Mouse (Mus musculus) central nervous system, embryonic 11.5 days (tissue): ENCODE data around the gene Stab1. TPM values are rescaled to one million over a fixed set of nuclear protein-coding genes. Genes with fewer than 3 reads are reported as not detected.

Source experiments
- polyA plus RNA-seq: library from polyadenylated mRNA; depleted of rRNA; stranded (reverse); fragments of >200 nt; gene quantifications from 2 replicates; pipeline ENCODE4 v1.2.3, GENCODE M21; 2012; rRNA removed

Stab1 gene
- polyA plus RNA-seq = 30.1 and 34.2 TPM in 2 replicates

DNA sequence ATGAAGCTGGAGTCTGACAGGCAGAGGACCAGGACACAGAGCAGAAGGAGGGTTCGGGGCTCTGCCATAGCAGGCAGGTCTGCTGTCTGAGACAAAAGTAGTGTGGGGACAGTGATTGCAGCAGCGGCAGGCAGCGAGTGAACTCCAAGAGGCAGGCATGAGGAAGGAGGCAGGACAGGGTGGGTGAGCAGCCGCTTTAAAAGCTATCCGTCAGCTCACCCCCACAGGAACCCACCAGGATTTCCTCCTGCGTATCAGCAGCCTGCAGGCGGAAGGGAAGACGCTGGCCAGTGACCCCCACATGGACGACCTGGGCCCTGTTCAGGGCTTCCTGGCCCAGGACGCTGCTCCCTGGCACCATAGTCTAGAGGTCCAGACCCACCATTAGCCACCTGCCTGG, at the start of gene Stab1:
TSS of gene Stab1 (minus strand) at position 217 of the 400 bp plus-strand sequence.

DNA sequence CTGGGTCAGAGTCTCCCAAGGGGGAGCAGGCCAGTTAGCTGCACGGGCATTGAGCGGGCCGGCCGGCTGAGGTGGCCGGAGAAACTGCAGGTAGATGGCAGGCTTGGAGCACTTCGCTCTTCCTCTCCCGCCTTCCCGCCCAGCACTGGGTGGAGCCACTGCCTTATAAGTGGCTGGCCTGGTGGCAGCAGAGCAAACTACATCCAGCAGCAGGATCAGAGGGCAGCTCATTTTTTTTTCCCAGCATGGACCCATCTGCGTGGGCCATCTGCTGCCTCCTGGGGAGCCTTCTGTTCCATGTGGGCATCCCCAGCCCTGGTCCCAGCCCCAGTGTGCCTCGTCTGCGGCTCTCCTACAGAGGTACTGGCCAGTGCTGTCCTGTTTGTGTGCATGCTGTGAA, 49.2 kb upstream of the Stab1 start, which contains the start of gene Sema3g:
TSS of gene Sema3g (plus strand) at position 195 of the 400 bp plus-strand sequence.

DNA sequence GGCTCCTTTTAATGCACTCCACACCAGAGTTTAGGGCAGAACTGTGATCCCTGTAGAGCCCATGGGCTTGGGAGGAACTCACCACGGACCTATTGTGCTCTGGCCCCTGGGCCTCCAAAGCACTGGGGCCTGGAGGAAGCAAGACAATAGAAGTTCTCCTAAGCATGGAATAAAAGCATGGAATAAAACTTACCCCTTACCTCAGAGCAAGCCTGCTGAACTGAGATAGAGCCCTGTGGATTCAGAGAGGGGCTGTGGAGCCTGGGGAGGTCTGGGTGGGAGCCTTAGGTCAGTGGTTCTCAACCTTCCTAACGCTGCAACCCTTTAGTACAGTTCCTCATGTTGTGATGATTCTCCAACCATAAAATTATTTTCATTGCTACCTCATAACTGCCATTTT, 48.4 kb upstream of the Stab1 start, which contains the start of gene Nisch:
TSS of gene Nisch (minus strand) at position 101 of the 400 bp plus-strand sequence.

DNA sequence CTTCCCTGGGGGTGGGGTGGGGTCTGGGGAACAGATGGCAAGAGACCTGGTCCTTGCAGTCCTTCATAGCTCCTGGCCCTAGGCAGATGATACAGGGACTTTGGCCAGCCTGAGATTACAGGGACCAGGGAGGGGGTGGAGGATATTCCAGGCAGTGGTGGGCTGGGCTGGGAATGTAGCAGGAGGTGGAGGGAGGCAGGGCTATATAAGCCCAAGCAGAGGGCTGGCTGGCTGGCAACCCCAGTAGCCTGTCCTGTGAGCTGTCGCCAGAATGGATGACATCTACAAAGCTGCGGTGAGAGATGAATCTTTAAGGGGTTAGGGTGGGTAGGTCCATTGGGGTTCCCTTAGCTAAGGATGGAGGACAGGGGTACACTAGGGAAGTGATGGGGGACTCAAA, 39.6 kb upstream of the Stab1 start, which contains the start of gene Tnnc1:
TSS of gene Tnnc1 (plus strand) at position 229 of the 400 bp plus-strand sequence.

DNA sequence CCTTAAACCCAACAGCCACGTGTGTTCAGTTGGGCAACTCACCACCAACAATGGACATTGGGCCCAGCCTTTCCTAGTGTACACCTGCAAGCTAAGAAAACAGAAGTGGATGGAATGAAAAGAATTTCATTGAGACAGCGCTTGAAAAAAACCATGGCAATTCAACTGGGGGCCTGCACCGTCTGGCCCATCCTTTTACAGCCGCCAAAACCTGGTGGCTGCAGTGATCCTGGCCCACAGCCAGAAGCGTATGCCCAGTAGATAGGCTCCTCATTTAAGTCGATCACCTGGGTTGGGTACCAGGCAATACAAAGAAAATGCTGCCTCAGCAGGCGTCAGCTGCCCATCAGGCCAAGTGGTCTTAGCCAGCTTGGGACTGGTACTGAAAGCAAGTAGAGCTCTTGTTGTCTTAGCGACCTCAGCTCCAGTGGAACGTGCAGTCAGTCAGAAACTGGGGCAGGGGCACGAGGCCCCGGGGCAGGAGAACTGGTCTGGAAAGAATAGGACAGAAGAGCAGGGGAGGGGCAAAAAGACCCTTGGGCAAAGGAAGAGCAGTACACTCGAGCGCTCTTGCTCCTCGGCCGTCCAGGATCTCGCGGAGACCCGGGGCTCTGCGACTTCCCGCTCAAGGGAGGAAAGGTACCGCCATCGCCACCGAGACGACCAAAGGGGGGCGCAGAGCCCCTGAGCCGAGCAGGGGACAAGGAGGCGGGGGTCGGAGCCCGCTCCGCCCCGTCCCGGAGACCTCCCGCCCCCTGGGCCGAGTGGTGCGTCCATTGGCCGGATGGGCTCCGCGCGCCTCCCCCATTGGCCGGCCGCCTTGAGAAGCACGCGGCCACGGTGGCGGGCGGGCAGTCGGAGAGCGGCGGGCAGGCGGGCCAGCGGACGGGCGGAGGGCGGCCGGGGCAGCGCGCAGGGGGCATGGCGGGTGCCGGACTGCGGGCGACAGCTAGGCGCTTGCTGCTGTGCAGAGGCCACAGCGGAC, 37.9 kb downstream of the Stab1 start, which contains the start of gene Nt5dc2:
TSS of gene Nt5dc2 (plus strand) at position 818 of the 985 bp plus-strand sequence.

DNA sequence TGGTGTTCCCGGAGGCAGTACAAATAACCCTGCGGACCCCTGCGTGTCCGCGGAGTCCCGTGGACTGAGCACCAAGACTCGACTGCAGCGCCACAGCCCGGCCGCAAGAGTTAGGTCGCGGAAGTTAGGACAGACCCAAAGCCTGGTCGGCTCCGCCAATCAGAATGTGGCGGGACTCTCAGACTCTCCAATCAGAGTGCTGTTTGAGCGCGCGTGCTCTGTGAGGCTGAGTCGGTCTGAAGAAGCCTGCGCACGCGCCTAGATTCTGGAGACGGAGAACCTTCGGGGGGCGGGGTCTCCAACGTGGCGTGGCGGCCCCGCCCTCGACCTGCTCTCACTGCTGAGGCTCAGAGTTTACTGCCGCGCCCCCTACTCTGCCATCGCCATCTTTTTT, 39.6 kb downstream of the Stab1 start, which contains the start of gene Smim4:
TSS of gene Smim4 (minus strand) at position 131 of the 394 bp plus-strand sequence.

Other genes with a start within 250 kb of the Stab1 start
- 1.9 and 3.6 TPM in 2 replicates for gene Itih3, start 244.9 kb downstream of the Stab1 start, polyA plus RNA-seq
- 0.62 and 1.5 TPM in 2 replicates for gene Itih1, start 225.4 kb downstream of the Stab1 start, polyA plus RNA-seq
- 14.9 and 15.4 TPM in 2 replicates for gene Nek4, start 217.3 kb downstream of the Stab1 start, polyA plus RNA-seq
- gene Glt8d1, start 167.2 kb downstream of the Stab1 start, polyA plus RNA-seq = 58.9 and 97.6 TPM in 2 replicates
- gene Spcs1, start 167.0 kb downstream of the Stab1 start, polyA plus RNA-seq = 128 and 218 TPM in 2 replicates
- 44.9 and 53.0 TPM in 2 replicates for gene Pbrm1, start 149.5 kb downstream of the Stab1 start, polyA plus RNA-seq
- gene Gnl3, start 149.5 kb downstream of the Stab1 start, polyA plus RNA-seq = 134 and 186 TPM in 2 replicates
- gene Smim4, start 39.7 kb downstream of the Stab1 start, polyA plus RNA-seq = 26.7 and 44.6 TPM in 2 replicates
- 300 and 453 TPM in 2 replicates for gene Nt5dc2, start 37.6 kb downstream of the Stab1 start, polyA plus RNA-seq
- gene Tnnc1, start 39.7 kb upstream of the Stab1 start, polyA plus RNA-seq = 123 and 136 TPM in 2 replicates
- 453 and 485 TPM in 2 replicates for gene Nisch, start 48.3 kb upstream of the Stab1 start, polyA plus RNA-seq
- 2.8 TPM in 2 replicates for gene Sema3g, start 49.2 kb upstream of the Stab1 start, polyA plus RNA-seq
- 6.4 and 9.1 TPM in 2 replicates for gene Phf7, start 82.7 kb upstream of the Stab1 start, polyA plus RNA-seq
- gene Bap1, start 82.8 kb upstream of the Stab1 start, polyA plus RNA-seq = 111 and 112 TPM in 2 replicates
- gene Dnah1, start 155.3 kb upstream of the Stab1 start, polyA plus RNA-seq = 5.2 and 7.9 TPM in 2 replicates
- 26.4 and 42.8 TPM in 2 replicates for gene Capn7, start 168.0 kb upstream of the Stab1 start, polyA plus RNA-seq